Mouse (Mus musculus) liver, embryonic 16.5 days (tissue): ENCODE results near the gene Ascl4. TPM values are rescaled to one million over a fixed set of nuclear protein-coding genes. Genes with fewer than 3 reads are reported as not detected.

ENCODE experiments used
- ATAC-seq: fragments of 200-750 bp; cut with Nextera tagmentation; 2 replicates; pipeline ENCODE4 v1.8.0; 2017; ENCODE audit warnings: low read depth, mild to moderate bottlenecking, moderate number of reproducible peaks, moderate library complexity
- H3K27ac ChIP-seq: fragments of 300-500 bp; sonication (generic); 2 replicates; pipeline ENCODE4 v1.5.1; 2014; ENCODE audit warnings: mild to moderate bottlenecking, low read length
- H3K27me3 ChIP-seq: fragments of 300-500 bp; sonication (generic); 2 replicates; pipeline ENCODE4 v1.6.1; 2014; ENCODE audit warnings: low read depth, low read length, mixed read lengths; ENCODE audit not compliant: control insufficient read depth, insufficient read depth
- H3K36me3 ChIP-seq: fragments of 300-500 bp; sonication (generic); 2 replicates; pipeline ENCODE4 v1.6.1; 2014; ENCODE audit warnings: mild to moderate bottlenecking; ENCODE audit not compliant: control insufficient read depth, insufficient read depth
- H3K4me1 ChIP-seq: fragments of 300-500 bp; sonication (generic); 2 replicates; pipeline ENCODE4 v1.6.1; 2014; ENCODE audit warnings: low read depth, low read length, mixed read lengths; ENCODE audit not compliant: control insufficient read depth
- H3K4me2 ChIP-seq: fragments of 300-500 bp; sonication (generic); 2 replicates; pipeline ENCODE4 v1.6.1; 2014; ENCODE audit warnings: low read depth, low read length, mixed read lengths
- H3K4me3 ChIP-seq: fragments of 300-500 bp; sonication (generic); 2 replicates; pipeline ENCODE4 v1.5.1; 2014; ENCODE audit warnings: low read depth, mild to moderate bottlenecking, low read length
- H3K9ac ChIP-seq: fragments of 300-500 bp; sonication (generic); 2 replicates; pipeline ENCODE4 v1.6.1; 2014; ENCODE audit warnings: low read depth, low read length
- H3K9me3 ChIP-seq: fragments of 300-500 bp; sonication (generic); replicated peaks from 2 replicates; pipeline ENCODE4 v1.6.1; 2016; ENCODE audit warnings: low read length; ENCODE audit not compliant: control insufficient read depth
- WGBS: fragments of 180-500 bp; shearing (Covaris S2); extraction: QIAGEN DNeasy Blood & Tissue Kit; methylation state at CpG from one replicate; pipeline ENCODE4 v1.1.7; 2014; ENCODE audit not compliant: insufficient replicate concordance; 5-methylcytosine and 5-hydroxymethylcytosine counted together
- polyA plus RNA-seq: library from polyadenylated mRNA; unstranded; fragments of >200 nt; fragmentation: Nextera tagmentation; extraction: Ambion mirVana; gene quantifications from 2 replicates; pipeline ENCODE4 v1.2.1, GENCODE M21; 2015

The Ascl4 gene
- polyA plus RNA-seq, result not detected in 2 replicates

DNA sequence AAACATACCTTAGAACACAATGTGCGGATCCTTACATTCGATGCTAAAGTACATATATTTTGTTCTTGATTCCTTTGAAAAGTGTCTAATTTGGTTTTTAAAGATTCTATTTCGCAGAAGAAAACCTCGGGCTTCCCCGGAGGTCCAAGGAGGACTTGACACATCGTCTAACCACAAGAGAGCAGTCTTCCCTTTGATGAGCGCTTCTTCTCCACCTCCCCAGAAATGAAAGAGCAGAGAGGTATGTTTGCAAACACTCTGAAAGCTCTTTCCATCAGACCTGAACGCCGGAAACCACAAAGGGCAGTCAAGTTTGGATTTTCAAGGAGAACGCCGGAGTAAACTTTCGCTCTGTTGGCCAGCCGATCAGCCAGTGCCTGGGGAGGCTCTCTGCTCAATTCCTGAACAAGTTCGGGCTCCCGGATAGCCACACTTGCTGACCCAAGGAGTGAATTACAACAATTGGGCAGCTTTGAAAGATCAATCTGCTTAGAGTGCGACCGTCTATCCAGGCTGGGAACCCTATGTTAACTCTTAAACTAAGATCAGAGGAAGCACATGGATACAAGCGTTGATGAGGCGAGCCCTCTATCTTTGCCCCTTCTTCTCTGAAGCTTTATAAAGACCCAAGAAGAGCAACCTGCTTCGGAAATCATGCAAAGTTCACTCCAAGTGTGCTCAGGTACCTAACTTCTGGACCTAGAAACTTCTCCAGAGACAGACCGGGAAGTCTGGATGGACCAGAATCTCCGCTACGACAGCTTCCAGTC lies at the start of gene Ascl4:
Gene Ascl4 (plus strand): TSS at position 6 of the 770 bp plus-strand sequence.
- H3K9me3 ChIP-seq, result no peaks in the 10 kb centered on the region
- H3K9ac ChIP-seq, result no peak within 1 kb of the TSS
- H3K4me2 ChIP-seq, result peak within 1 kb of the TSS; percentile 78
- H3K36me3 ChIP-seq, result no peaks in the 10 kb centered on the region
- ATAC-seq, result no peak
- peak within 1 kb of the TSS; percentile 53 for H3K4me3 ChIP-seq
- peaks cover 26% of the 10 kb centered on the region for H3K27me3 ChIP-seq
- no peak within 1 kb of the TSS for H3K27ac ChIP-seq
- 2% methylated on average over 23 of the region's 23 CpGs for WGBS
- no peaks in the 10 kb centered on the region; the same call in none of the 2 replicates for H3K4me1 ChIP-seq

GRCm38 (mm10) chr10:85879886-85880486 lies 47.5 kb upstream of the Ascl4 start:
- Histone ChIP-seq H3K4me1 (no peaks in the 10 kb centered on the region), H3K27me3 (no peaks in the 10 kb centered on the region), H3K36me3 (peaks cover 31% of the 10 kb centered on the region), H3K27ac (no peak overlapping the region), H3K4me2 (no peak overlapping the region), H3K9me3 (no peaks in the 10 kb centered on the region), H3K4me3 (no peak overlapping the region), H3K9ac (no peak overlapping the region)
- 74% methylated on average over 8 of the region's 8 CpGs for WGBS
- ATAC-seq, result no peak

DNA sequence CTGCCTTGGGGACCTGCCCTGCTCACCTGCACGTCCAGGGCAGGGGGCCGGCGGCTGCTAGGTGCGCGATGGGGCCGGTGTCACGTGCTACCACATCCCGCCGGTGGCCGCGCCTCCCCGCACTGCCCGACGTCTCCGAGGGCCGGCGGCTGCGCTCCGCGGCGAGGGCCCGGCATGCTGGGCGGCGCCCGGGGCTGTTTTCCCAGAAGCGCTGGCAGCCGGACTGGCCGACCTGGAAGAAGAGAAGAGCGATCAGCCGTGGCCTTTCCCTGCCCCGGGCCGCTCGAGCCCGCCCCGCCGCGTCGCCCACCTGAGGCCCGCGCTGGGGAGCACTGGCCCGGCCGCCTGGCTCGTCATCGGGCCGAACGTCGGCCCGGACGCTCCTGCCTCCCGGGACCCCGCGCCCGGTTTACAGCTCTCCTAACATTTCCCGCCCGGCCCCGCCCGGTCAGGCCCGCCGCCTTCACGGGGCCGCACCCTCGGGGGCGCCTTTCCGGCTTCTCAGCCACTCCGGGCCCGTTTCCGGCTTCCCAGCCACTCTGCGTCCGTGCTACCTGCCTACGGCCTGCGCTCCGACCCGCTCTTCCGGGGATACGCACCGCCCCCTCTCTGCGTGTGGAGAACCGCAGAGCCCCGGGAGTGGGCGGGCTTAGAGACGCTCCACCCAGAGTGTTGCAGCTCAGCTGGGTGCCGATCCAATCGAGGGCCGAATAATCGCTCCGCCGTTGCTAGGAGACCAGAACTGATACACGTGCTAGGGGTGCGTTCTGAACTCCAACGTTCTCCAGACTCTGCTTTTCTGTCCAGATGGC lies 10.8 kb upstream of the Ascl4 start, which contains the start of gene Prdm4:
Gene Prdm4 (minus strand): TSS at position 645 of the 812 bp plus-strand sequence.
- Histone ChIP-seq H3K4me1 (peaks cover 14% of the 10 kb centered on the region), H3K4me2 (peak within 1 kb of the TSS; percentile 88), H3K36me3 (peaks cover 2% of the 10 kb centered on the region; the same call in 1 of the 2 replicates), H3K9me3 (no peaks in the 10 kb centered on the region), H3K4me3 (peak within 1 kb of the TSS; percentile 84), H3K27me3 (peaks cover 2% of the 10 kb centered on the region; the same call in 1 of the 2 replicates), H3K27ac (peak within 1 kb of the TSS; percentile 89), H3K9ac (peak within 1 kb of the TSS; percentile 84)
- peak; percentile 98 for ATAC-seq
- WGBS, result under 1% methylated on average over 90 of the region's 90 CpGs

DNA sequence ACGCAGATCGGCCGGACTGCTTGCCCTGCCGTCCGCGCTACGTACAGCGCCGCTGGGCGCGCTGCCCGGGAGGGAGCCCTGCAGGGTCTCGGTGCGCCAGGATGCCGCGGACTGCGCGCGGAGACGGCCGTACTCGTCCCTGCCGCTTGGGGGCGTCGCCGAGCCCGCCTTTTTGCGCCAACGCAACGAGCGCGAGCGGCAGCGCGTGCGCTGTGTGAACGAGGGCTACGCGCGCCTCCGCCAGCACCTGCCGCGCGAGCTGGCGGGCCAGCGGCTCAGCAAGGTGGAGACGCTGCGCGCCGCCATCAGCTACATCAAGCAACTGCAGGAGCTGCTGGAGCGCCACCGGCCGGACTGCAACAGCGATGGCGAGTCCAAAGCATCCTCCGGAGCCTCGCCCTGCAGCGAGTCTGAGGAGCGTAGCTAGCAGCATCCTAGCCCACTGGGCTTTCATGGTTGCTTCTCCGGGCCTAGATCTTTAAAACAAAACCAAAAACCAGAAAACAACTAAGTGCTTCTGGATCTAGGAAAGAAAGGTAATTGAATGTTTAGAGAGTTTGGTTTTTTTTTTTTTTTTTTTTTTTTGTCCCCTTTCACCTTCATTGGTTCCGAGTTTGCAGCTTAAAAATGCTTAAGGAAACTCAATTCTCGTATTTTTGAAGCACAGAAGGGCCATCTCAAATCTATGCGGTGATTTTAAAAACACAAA lies 1.2 kb downstream of the Ascl4 start:
- Histone ChIP-seq H3K9ac (no peak overlapping the region), H3K27me3 (peaks cover 26% of the 10 kb centered on the region)
- WGBS, result 2% methylated on average over 63 of the region's 63 CpGs

GRCm38 (mm10) chr10:85929208-85929591 lies 1.7 kb downstream of the Ascl4 start:
- H3K4me1 ChIP-seq, result no peaks in the 10 kb centered on the region; the same call in none of the 2 replicates
- H3K9ac ChIP-seq, result no peak overlapping the region
- H3K27me3 ChIP-seq, result peaks cover 26% of the 10 kb centered on the region
- no peaks in the 10 kb centered on the region for H3K9me3 ChIP-seq
- no peak overlapping the region for H3K4me2 ChIP-seq
- ATAC-seq, result no peak
- 46% methylated on average over 11 of the region's 11 CpGs for WGBS
- no peak overlapping the region for H3K27ac ChIP-seq
- H3K4me3 ChIP-seq, result no peak overlapping the region
- H3K36me3 ChIP-seq, result no peaks in the 10 kb centered on the region

More for the DNA sequence above, 1.2 kb downstream of the Ascl4 start:
- Histone ChIP-seq H3K9me3 (no peaks in the 10 kb centered on the region), H3K4me2 (peak overlapping the region; percentile 78), H3K4me1 (no peaks in the 10 kb centered on the region; the same call in none of the 2 replicates), H3K36me3 (no peaks in the 10 kb centered on the region), H3K4me3 (peak overlapping the region; percentile 53), H3K27ac (no peak overlapping the region)
- ATAC-seq, result peak; percentile 39; the same call in 1 of the 2 replicates

GRCm38 (mm10) chr10:85929962-85930361 lies 2.5 kb downstream of the Ascl4 start:
- no peak overlapping the region for H3K9ac ChIP-seq
- WGBS, result 76% methylated on average over 11 of the region's 11 CpGs

GRCm38 (mm10) chr10:85936280-85936965 lies 8.9 kb downstream of the Ascl4 start:
- Histone ChIP-seq H3K27ac (no peak overlapping the region), H3K4me1 (no peaks in the 10 kb centered on the region), H3K9me3 (no peaks in the 10 kb centered on the region), H3K9ac (no peak overlapping the region), H3K4me2 (no peak overlapping the region), H3K4me3 (no peak overlapping the region), H3K27me3 (no peaks in the 10 kb centered on the region), H3K36me3 (peaks cover 25% of the 10 kb centered on the region)
- WGBS, result 78% methylated on average over 6 of the region's 6 CpGs
- ATAC-seq, result no peak

More at GRCm38 (mm10) chr10:85929962-85930361, 2.5 kb downstream of the Ascl4 start:
- peaks cover 26% of the 10 kb centered on the region for H3K27me3 ChIP-seq
- no peak overlapping the region for H3K4me3 ChIP-seq
- ATAC-seq, result no peak
- no peak overlapping the region for H3K27ac ChIP-seq
- H3K4me2 ChIP-seq, result no peak overlapping the region
- H3K4me1 ChIP-seq, result no peaks in the 10 kb centered on the region; the same call in none of the 2 replicates
- no peaks in the 10 kb centered on the region for H3K9me3 ChIP-seq
- no peaks in the 10 kb centered on the region for H3K36me3 ChIP-seq
